Mouse (Mus musculus) stomach, postnatal 0 days (tissue): ENCODE measurements around the gene Naa40. TPM values are rescaled to one million over a fixed set of nuclear protein-coding genes. Genes with fewer than 3 reads are reported as not detected.

Source experiments
- ATAC-seq: fragments of 200-750 bp; cut with Nextera tagmentation; 2 replicates; pipeline ENCODE4 v1.8.0; 2017; ENCODE audit not compliant: low FRiP score, low TSS enrichment
- DNase-seq: peaks from one replicate; pipeline ENCODE4 v3.0.0-alpha.2; 2016; ENCODE audit warnings: low spot score
- H3K27ac ChIP-seq: fragments of 300-500 bp; sonication (generic); replicated peaks from 2 replicates; pipeline ENCODE4 v1.5.1; 2014; ENCODE audit warnings: mild to moderate bottlenecking, control low read depth
- H3K27me3 ChIP-seq: fragments of 300-500 bp; sonication (generic); 2 replicates; pipeline ENCODE4 v1.6.1; 2014; ENCODE audit warnings: low read length; ENCODE audit not compliant: control insufficient read depth, insufficient read depth
- H3K36me3 ChIP-seq: fragments of 300-500 bp; sonication (generic); 2 replicates; pipeline ENCODE4 v1.6.1; 2014; ENCODE audit warnings: low read length, mixed read lengths; ENCODE audit not compliant: control insufficient read depth, insufficient read depth
- H3K4me1 ChIP-seq: fragments of 300-500 bp; sonication (generic); replicated peaks from 2 replicates; pipeline ENCODE4 v1.6.1; 2014; ENCODE audit warnings: antibody characterized with exemption; ENCODE audit not compliant: control insufficient read depth, insufficient read depth
- H3K4me2 ChIP-seq: fragments of 300-500 bp; sonication (generic); replicated peaks from 2 replicates; pipeline ENCODE4 v1.6.1; 2014; ENCODE audit warnings: low read depth, mild to moderate bottlenecking, control low read depth, moderate library complexity
- H3K4me3 ChIP-seq: fragments of 300-500 bp; sonication (generic); 2 replicates; pipeline ENCODE4 v1.5.1; 2014; ENCODE audit warnings: low read depth, low read length, control low read depth
- H3K9ac ChIP-seq: fragments of 300-500 bp; sonication (generic); 2 replicates; pipeline ENCODE4 v1.6.1; 2014; ENCODE audit warnings: mild to moderate bottlenecking, low read length, control low read depth, mixed read lengths
- H3K9me3 ChIP-seq: fragments of 300-500 bp; sonication (generic); 2 replicates; pipeline ENCODE4 v1.6.1; 2016; ENCODE audit warnings: low read length; ENCODE audit not compliant: control insufficient read depth
- CTCF ChIP-seq: IDR thresholded peaks from 2 replicates; pipeline ENCODE4 v1.5.1; 2016; ENCODE audit warnings: antibody characterized with exemption, low read depth, mild to moderate bottlenecking, moderate library complexity
- EP300 ChIP-seq: optimal IDR thresholded peaks from 2 replicates; pipeline ENCODE3; 2016; ENCODE audit warnings: antibody characterized with exemption
- WGBS: fragments of 180-500 bp; shearing (Covaris S2); extraction: QIAGEN DNeasy Blood & Tissue Kit; methylation state at CpG from one replicate; pipeline ENCODE4 v1.1.7; 2014; 5-methylcytosine and 5-hydroxymethylcytosine counted together
- polyA plus RNA-seq: library from polyadenylated mRNA; unstranded; fragments of >200 nt; fragmentation: Nextera tagmentation; extraction: Ambion mirVana; gene quantifications from 2 replicates; pipeline ENCODE4 v1.2.1, GENCODE M21; 2015

Gene Naa40
- polyA plus RNA-seq, 1 experiment from 2014 or later, result 20.1 TPM

DNA sequence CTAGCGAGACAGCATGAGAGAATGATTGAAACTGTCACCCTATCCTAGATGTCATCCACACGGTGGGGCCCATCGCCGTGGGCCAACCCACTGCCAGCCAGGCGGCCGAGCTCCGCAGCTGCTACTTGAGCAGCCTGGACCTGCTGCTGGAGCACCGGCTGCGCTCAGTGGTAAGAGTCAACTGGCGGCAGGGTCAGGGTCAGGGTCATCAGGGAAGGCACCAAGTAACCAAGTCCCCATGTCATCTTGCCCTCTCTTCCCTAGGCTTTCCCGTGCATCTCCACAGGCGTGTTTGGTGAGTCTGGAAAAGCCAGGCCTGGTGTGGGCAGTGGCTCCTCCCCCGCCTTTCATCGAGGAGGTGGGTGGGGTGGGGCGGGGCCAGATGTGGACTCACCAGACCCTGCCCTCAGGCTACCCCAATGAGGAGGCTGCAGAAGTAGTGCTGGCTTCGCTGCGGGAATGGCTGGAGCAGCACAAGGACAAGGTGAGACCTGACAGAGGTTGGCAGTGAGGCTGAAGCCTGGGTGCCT, 44.2 kb downstream of the Naa40 start:
- ATAC-seq (peak; percentile 36), DNase-seq (peak; percentile 62)
- Histone ChIP-seq H3K27me3 (no peaks in the 10 kb centered on the region), H3K4me3 (no peak overlapping the region), H3K4me1 (no peaks in the 10 kb centered on the region), H3K9ac (no peak overlapping the region), H3K9me3 (no peaks in the 10 kb centered on the region), H3K4me2 (no peak overlapping the region), H3K27ac (no peak overlapping the region), H3K36me3 (peaks cover 27% of the 10 kb centered on the region; the same call in 1 of the 2 replicates)
- 21% methylated on average over 17 of the region's 17 CpGs for WGBS
- TF ChIP-seq EP300 (no peak), CTCF (no peak)

DNA sequence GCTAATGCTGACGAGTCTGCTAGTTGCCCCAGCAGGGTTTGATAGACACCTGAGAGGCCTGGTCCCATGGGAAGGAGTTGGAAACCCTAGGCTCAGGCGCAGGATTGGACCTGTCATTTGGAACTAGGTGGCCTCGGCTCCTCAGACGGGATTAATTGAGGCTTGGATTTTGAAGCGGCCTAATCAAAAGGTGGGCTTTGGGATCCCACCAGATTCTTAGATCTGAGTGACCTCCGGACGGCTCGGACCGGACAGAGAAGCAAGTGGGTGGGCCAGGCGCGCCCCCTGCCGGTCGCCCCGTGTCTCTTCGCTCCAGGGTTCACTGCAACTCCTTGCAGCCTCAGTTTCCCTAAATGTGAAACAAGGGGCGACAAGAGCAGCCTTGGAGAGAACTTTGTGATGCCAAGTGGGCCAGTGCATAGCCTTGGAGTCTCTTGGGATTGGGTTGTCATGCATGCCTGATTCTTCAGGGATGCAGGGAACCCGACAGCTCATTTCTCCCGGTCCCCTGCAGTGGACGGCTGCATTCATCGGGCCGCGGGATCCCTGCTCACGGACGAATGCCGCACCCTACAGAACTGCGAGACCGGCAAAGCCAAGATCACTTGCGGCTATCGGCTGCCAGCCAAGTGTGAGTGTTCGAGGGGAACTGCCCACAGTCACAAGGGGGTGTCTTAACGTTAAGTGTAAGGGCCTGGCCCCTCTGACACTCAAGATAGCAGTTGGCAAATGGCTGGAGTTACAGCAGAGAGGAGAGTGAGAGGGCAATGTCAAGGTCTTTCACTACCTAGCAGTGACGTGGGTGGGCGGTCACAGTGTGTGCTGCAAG, 44.9 kb downstream of the Naa40 start:
- no peak overlapping the region for H3K27ac ChIP-seq
- no peaks in the 10 kb centered on the region for H3K9me3 ChIP-seq
- no peaks in the 10 kb centered on the region for H3K27me3 ChIP-seq
- no peak overlapping the region for H3K4me3 ChIP-seq
- 22% methylated on average over 33 of the region's 33 CpGs for WGBS
- ATAC-seq (peak; percentile 13), DNase-seq (peak; percentile 65)
- H3K9ac ChIP-seq, result no peak overlapping the region
- peaks cover 26% of the 10 kb centered on the region; the same call in 1 of the 2 replicates for H3K36me3 ChIP-seq
- no peak for TF ChIP-seq EP300
- TF ChIP-seq CTCF, result peak; percentile 92
- no peaks in the 10 kb centered on the region for H3K4me1 ChIP-seq
- H3K4me2 ChIP-seq, result no peak overlapping the region

DNA sequence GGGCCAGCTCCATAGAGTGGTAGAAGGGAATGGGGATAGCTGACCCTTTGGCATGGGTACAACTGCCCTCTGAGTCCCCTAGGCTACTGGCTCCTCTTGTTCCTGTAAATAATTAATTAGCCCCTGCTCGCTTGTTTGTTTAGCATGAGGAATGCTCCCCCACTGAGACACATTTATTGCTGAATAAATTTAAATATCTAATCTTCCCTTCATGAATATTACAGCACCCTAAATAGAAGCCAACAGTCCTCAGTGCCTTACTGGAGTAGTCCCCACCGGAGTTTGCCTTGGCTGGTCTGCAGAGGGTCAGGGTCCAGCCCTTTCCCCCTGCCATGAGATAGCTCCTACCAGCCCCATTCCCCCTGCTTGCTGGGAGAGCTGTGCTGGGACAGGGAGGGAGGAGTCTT, 48.4 kb downstream of the Naa40 start:
- Histone ChIP-seq H3K27me3 (no peaks in the 10 kb centered on the region), H3K9ac (no peak overlapping the region), H3K4me2 (no peak overlapping the region), H3K4me3 (no peak overlapping the region), H3K36me3 (peaks cover 4% of the 10 kb centered on the region; the same call in 1 of the 2 replicates), H3K9me3 (no peaks in the 10 kb centered on the region), H3K4me1 (no peaks in the 10 kb centered on the region), H3K27ac (no peak overlapping the region)
- 86% methylated on average over 2 of the region's 2 CpGs for WGBS
- DNase-seq (no peak), ATAC-seq (no peak)
- TF ChIP-seq EP300 (no peak), CTCF (no peak)

- DNase-seq (no peak), ATAC-seq (no peak)
- Histone ChIP-seq H3K4me2 (no peak overlapping the region), H3K9me3 (no peaks in the 10 kb centered on the region), H3K4me3 (no peak overlapping the region), H3K27me3 (no peaks in the 10 kb centered on the region), H3K36me3 (no peaks in the 10 kb centered on the region), H3K9ac (no peak overlapping the region), H3K4me1 (no peaks in the 10 kb centered on the region), H3K27ac (no peak overlapping the region)
- TF ChIP-seq CTCF (no peak), EP300 (no peak)
- WGBS, result 45% methylated on average over 6 of the region's 6 CpGs
Observed at GRCm38 (mm10) chr19:7191639-7192038, 49.3 kb downstream of the Naa40 start.

DNA sequence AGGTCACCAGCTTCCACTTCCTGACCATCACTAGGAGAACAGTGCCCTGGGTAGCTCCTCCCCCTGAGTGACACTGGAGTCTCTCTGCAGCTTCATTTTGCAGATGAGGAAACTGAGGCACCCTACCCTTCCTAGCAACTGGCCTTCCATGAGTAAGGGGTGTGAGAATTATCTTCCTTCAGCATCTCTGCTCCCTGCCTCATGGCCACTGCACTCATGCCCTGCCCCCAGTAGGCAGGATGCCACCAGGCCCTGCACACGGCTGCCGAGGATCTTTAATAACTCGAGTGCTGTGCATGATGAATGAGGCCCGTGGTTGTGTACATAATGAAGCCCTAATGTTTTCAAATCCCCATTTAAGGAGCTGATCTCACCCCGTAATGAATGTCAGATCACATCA, 50.0 kb downstream of the Naa40 start:
- H3K4me3 ChIP-seq, result no peak overlapping the region
- WGBS, result 44% methylated on average over 5 of the region's 5 CpGs
- no peaks in the 10 kb centered on the region for H3K36me3 ChIP-seq
- DNase-seq (no peak), ATAC-seq (no peak)
- no peaks in the 10 kb centered on the region for H3K27me3 ChIP-seq
- no peaks in the 10 kb centered on the region for H3K9me3 ChIP-seq
- H3K27ac ChIP-seq, result no peak overlapping the region
- no peaks in the 10 kb centered on the region for H3K4me1 ChIP-seq
- TF ChIP-seq CTCF, result no peak
- TF ChIP-seq EP300, result no peak
- H3K9ac ChIP-seq, result no peak overlapping the region
- no peak overlapping the region for H3K4me2 ChIP-seq

DNA sequence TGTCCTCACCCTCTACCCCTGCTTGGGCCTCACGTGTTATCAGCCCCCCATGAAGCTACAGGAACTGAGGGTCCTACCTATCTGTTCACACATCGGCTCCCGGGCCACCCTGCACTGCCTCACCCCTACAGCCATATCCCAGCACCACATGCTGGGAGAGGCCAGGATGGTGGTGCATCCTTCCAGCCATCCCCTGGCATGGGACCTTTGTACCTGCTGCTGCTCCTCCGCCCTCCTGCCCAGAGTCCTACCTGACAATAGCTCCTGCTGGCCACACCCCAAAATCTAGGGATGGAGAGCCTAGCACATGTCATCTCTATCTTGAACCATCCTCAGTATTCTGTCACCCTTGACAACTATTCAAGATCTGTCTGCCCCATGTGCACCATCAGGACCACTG, 52.0 kb downstream of the Naa40 start:
- DNase-seq (no peak), ATAC-seq (no peak)
- Histone ChIP-seq H3K27ac (no peak overlapping the region), H3K4me1 (no peaks in the 10 kb centered on the region), H3K9ac (no peak overlapping the region), H3K36me3 (no peaks in the 10 kb centered on the region), H3K9me3 (no peaks in the 10 kb centered on the region), H3K4me3 (no peak overlapping the region), H3K27me3 (no peaks in the 10 kb centered on the region), H3K4me2 (no peak overlapping the region)
- TF ChIP-seq CTCF (no peak), EP300 (no peak)
- WGBS, result 77% methylated on average over 4 of the region's 4 CpGs
